Mouse (Mus musculus): Measurements from ENCODE around the gene Tbl3.

DNA sequence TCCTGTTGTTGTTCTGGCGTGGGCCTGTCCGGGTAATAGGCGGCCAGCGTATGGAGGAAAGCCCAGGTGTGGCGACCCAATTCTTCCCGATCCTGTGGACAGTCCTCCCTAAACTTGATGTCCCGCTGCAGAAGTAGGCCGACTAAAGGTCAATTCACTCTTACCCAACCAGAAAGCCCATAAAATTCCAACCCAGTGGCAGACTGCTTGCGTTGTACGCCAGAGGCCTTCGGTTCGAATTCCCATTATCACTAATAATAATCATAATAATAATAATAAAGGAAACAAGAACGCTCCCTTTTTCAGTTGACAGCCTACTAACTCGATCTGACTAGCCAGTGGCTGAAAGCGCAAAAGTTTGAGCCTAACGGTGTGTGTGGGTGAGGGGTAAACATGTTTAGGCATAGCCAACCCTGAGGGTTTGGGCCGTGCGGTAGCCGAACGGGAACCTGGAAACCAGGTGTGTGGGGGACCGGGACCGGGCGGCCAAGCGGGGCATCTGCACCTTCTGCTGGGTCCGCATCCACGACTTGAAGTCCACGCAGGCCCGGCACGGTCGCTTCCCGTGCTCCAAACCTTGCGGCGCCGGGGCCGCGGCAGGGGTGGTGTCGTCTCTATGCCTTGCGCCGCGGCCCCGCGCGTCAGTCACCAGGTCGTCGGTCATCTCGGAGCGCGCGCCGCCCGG lies 12.0 kb downstream of the Tbl3 start:
- TF ChIP-seq CTCF (IDR thresholded peaks at IDR 0.05): no peak
- TF ChIP-seq EP300 (IDR thresholded peaks at IDR 0.05): no peak

All from lung, postnatal 0 days (tissue).